11 mouse cellular contexts compared by ENCODE assay signal in genomic region chr19:5167477-5167876, GRCm38 (mm10).
"Had no signal": no experiment of that assay in that cellular context is flagged by ENCODE, and none has a peak within 500 bp of the region (broad histone marks: within the 10 kb centered on the region; RNA-seq: fewer than 3 reads in every experiment).

No protein-coding gene starts in this region.

- H3K4me1 ChIP-seq: limb, embryonic 10.5 days; midbrain, embryonic 15.5 days; neural tube, embryonic 12.5 days had no signal

- H3K36me3 ChIP-seq: neural tube, embryonic 12.5 days had no signal

- H3K9me3 ChIP-seq: limb, embryonic 10.5 days; midbrain, embryonic 15.5 days; neural tube, embryonic 12.5 days had no signal

- H3K27ac ChIP-seq: limb, embryonic 10.5 days; midbrain, embryonic 15.5 days; neural tube, embryonic 12.5 days had no signal

- H3K4me3 ChIP-seq: limb, embryonic 10.5 days; midbrain, embryonic 15.5 days; neural tube, embryonic 12.5 days had no signal

- ATAC-seq: lung, postnatal 0 days; midbrain, embryonic 15.5 days had no signal

- H3K9ac ChIP-seq: midbrain, embryonic 15.5 days; neural tube, embryonic 12.5 days had no signal

- DNase-seq: kidney, adult 11 months; kidney, postnatal 10 days; lung, adult 2 months; lung, postnatal 36 days; thymus, adult 18-20 months; thymus, postnatal 14 days had no signal

- H3K4me2 ChIP-seq: midbrain, embryonic 11.5 days; midbrain, embryonic 15.5 days; neural tube, embryonic 12.5 days had no signal

- H3K27me3 ChIP-seq: midbrain, embryonic 15.5 days; neural tube, embryonic 12.5 days had no signal
